Mouse (Mus musculus) mouse trophoblast stem cell (cell line): ENCODE results near the gene Coq8b.
"Not testable (repeated sequence)": the region's sequence is repeated elsewhere in the genome, so short reads cannot be mapped to it uniquely, and the experiment has no call there.

ENCODE experiments used
- in situ Hi-C, 2 experiments: fragments of 300-500 bp; cut with MseI, MboI; formaldehyde crosslinking; loops; 2 replicates in 1 of 2; 3 replicates in 1 of 2; pipeline ENCODE4 v1.15.1; 2025

Gene Coq8b

GRCm38 (mm10) chr7:27228865-27229264 lies 4.0 kb upstream of the Coq8b start:
- in situ Hi-C loops, result no loop called here

DNA sequence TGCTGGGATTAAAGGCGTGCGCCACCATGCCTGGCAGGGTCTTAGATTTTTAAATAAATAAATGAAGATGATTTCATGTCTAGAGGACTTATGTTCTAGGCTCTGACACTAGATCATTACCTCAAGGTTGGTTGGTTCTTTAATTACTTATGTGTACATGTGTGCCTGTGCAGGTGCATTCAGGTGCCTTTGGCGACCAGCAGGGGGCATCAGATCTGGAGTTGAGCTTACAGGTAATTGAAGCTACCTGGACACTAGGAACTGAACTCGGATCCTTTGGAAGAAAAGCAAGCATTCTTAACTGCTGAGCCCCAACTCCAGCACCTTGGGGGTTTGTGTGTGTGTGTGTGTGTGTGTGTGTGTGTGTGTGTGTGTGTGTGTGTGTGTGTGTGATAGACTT lies 2.0 kb upstream of the Coq8b start:
- in situ Hi-C loops, result no loop called here

GRCm38 (mm10) chr7:27231693-27232331 lies 1.0 kb upstream of the Coq8b start:
- in situ Hi-C loops, result no loop called here

GRCm38 (mm10) chr7:27233300-27233699 lies 477 bp downstream of the Coq8b start:
- in situ Hi-C loops, result no loop called here

DNA sequence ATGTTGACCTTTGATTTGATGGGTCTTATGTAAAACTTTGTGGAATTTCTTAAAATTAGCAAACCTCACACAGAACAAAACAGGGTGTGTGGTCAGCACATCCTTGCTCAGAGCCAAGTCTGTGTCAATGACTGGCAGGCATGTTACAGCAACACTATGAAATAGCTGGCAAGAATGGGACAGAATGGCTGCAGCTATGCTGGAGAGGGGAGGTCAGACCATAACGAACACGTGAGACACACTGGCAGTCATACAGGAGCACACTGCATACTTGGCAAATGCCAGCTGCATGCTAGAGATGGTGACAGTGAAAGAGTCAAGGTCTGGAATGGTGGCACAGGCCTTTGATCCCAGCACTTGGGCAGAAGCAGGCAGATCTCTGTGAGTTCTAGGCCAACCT lies 2.9 kb downstream of the Coq8b start:
- in situ Hi-C loops, result no loop called here

DNA sequence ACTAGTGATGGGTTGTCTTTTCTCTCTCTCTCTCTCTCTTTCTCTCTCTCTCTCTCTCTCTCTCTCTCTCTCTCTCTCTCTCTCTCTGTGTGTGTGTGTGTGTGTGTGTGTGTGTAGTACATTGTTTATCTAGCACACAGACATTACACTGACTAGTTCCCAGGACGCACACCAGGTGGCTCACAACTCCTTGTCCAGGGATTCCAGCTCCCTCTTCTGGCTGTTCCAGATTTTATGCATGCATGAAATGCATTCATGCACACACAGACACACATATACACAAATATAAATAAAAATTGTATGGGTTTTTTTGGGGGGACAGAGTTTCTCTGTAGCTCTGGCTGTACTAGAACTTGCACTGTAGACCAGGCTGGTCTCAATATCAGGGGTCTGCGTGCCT lies 4.7 kb downstream of the Coq8b start:
- in situ Hi-C loops, result no loop called here

- in situ Hi-C loops, result no loop called here
These were observed 5.7 kb downstream of the Coq8b start for GRCm38 (mm10) chr7:27238568-27238967.

GRCm38 (mm10) chr7:27243211-27243610 lies 10.4 kb downstream of the Coq8b start:
- in situ Hi-C loops, result no loop called here

DNA sequence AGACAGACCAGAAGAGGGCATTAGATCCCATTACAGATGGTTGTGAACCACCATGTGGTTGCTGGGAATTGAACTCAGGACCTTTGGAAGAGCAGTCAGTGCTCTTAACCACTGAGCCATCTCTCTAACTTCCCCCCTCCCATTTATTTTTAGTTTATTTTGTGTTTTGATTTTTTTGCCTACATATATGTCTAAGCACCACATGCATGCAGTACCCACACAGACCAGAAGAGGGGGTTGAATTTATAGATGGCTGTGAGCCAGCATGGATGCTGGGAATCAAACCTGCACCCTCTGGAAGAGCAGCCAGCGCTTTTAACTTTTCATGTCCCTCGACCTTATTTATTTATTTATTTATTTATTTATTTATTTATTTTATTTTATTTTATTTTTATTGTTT lies 11.3 kb downstream of the Coq8b start:
- in situ Hi-C loops, result not testable (repeated sequence)

DNA sequence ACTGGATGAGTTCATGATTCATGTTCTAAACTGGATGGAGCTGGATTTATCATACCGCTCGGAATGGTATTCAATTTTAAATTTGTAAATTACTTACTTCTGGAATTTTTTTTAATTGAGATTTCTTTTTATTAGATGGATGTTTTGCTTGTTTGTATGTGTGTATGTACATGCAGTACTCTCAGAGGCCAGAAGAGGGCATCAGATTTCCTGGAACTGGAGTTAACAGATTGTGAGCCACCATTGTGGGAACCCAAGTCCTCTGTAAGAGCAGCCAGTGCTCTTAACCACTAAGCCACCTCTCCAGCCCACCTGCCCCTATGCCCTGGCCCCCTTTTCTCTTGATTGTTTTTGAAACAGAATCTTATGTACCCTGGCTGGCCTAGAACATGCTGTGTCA lies 16.3 kb downstream of the Coq8b start:
- in situ Hi-C loops, result no loop called here

GRCm38 (mm10) chr7:27249928-27250327 lies 17.1 kb downstream of the Coq8b start:
- in situ Hi-C loops, result no loop called here

- in situ Hi-C loops, result no loop called here
These were observed 19.1 kb downstream of the Coq8b start for GRCm38 (mm10) chr7:27251946-27252345.

DNA sequence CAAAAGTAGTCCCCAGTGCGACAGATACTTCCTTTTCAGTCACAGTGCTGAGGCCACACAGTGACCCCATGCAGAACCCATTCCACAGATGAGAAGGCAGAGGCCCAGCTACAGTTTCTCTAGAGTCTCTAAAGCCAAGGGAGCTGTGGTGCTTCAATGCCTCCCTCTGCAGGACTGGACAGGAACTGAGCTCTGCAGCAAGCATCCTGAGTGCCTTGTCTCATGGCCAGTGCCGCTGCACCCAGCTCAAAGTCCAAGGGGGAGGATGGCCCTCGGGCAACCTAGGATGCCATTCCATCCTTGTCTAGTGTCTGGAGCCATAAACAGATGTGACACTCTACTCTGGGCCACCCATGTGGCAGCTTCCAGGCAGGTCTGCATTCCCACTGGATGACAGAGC lies 22.9 kb downstream of the Coq8b start:
- in situ Hi-C loops, result no loop called here

DNA sequence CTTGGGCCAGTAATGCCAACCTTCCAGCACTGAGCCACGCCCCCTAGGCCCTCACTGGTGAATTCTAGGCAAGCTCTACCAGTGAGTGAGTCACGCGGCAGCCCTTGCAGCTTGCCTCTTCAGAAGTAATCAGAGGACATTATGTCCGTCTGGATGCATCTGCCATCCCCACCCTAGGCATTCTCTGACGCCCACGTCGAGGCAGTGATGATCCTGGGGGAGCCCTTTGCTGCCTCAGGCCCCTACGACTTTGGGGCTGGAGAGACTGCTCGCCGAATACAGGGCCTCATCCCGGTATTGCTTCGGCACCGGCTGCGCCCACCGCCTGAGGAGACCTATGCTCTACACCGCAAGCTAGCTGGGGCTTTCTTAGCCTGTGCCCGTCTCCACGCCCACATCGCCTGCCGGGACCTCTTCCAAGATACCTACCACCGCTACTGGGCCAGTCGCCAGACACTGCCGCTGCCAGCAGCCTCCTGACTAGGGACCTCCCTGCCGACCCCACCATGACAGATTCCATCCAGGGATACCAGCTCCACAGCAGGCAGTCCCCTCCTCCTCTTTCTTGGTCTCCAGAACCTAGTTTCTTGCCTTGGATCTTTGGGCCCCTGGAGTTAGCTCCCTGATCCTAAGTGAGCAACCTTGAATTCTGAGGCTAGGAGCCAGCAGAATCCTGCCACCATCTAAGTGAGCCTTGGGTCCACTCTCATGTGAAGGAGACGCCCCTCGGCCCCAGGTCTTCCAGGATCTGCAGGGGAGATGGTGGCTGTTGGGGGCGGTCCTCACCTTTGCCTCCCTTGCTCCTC lies 24.4 kb downstream of the Coq8b start:
- in situ Hi-C loops, result no loop called here

DNA sequence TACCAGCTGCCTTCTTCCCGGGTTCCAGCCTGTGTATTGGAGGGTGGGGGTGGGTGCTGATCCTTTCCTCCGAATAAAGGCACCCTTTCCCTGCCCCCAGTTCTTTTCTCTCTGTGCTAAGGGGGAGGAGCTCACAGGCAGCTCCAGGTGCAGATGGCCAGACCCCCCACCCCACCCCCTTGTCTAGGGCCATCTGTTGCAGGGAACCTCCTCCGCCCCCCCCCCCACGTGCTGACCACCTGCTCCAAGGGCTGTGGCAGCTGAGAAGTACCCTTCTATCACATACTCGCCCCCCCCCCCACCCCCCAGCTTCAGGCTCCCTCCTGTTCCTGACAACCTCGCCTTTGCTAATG lies 25.0 kb downstream of the Coq8b start:
- in situ Hi-C loops, result no loop called here

GRCm38 (mm10) chr7:27258205-27258899 lies 25.5 kb downstream of the Coq8b start, which contains the start of gene Numbl:
Gene Numbl, plus strand, starts transcription at chr7:27258433.
- in situ Hi-C loops, result no loop called here

DNA sequence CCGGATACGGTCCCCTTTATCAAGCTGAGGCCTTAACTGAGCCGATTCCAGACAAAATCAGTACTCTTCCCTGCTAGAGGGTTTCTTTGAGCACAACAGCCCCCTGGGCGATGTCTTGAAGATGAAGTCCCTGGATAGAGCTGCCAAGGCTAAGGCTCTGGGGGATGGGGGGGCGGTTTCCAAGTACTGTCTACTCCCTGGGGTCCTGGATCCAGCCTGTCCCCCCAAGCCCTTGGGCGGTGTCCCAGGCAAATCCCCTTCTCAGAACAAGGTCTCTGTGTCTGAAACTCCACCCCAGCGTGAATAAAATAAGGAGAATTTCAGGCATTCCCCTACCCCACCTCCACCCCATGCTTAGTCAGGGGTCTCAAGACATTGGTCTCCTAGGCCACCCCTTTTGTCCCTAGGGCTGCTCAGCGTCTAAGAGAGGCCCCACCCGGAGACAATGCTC lies 26.5 kb downstream of the Coq8b start:
- in situ Hi-C loops, result no loop called here

GRCm38 (mm10) chr7:27259771-27260170 lies 26.9 kb downstream of the Coq8b start:
- in situ Hi-C loops, result no loop called here

- in situ Hi-C loops, result no loop called here
These were observed 28.0 kb downstream of the Coq8b start for GRCm38 (mm10) chr7:27260856-27261255.

DNA sequence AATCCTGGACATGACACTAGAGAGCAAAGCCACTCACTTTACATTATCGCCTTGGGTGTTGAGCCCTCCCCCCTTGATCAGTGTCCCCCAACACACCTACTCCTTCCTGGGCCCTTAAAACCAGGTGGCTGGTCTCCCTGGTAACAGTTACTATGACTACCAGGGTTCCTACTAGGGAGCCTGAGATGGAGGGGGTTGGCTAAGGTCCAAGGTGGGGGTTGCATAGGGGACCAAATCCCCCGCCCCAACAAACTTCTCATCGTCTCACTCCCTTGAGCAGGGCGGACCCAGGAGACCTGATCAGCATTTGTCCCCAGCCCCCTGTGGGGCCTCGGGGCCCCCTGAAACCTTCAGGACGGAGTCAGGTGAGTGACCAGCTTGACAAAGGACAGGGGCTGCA lies 29.1 kb downstream of the Coq8b start:
- in situ Hi-C loops, result no loop called here

DNA sequence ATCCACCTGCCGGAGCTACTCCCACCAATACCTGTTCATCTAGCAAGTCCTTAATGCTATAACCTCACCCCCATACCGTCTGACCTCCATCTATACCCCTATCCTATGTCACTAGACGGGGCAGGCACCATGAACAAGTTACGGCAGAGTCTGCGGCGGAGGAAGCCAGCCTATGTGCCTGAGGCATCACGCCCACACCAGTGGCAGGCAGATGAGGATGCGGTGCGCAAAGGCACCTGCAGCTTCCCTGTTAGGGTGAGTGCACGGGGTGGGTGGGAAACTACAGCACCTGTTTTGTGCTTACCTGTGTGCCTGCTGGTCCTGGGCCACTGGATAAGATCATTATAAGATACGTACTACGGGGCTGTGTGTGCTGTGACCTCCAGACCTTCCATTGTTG lies 31.9 kb downstream of the Coq8b start:
- in situ Hi-C loops, result no loop called here

- in situ Hi-C loops, result no loop called here
These were observed 33.8 kb downstream of the Coq8b start for GRCm38 (mm10) chr7:27266515-27267128.
